Mouse (Mus musculus) hindlimb bud, embryonic 11.5 days (tissue): ENCODE results near the gene Hcn3.

Experiments
- DNase-seq: peaks from one replicate; pipeline ENCODE4 v3.0.0-alpha.2; 2012; ENCODE audit warnings: low read depth, low spot score; ENCODE audit errors: extremely low spot score

Gene Hcn3

DNA sequence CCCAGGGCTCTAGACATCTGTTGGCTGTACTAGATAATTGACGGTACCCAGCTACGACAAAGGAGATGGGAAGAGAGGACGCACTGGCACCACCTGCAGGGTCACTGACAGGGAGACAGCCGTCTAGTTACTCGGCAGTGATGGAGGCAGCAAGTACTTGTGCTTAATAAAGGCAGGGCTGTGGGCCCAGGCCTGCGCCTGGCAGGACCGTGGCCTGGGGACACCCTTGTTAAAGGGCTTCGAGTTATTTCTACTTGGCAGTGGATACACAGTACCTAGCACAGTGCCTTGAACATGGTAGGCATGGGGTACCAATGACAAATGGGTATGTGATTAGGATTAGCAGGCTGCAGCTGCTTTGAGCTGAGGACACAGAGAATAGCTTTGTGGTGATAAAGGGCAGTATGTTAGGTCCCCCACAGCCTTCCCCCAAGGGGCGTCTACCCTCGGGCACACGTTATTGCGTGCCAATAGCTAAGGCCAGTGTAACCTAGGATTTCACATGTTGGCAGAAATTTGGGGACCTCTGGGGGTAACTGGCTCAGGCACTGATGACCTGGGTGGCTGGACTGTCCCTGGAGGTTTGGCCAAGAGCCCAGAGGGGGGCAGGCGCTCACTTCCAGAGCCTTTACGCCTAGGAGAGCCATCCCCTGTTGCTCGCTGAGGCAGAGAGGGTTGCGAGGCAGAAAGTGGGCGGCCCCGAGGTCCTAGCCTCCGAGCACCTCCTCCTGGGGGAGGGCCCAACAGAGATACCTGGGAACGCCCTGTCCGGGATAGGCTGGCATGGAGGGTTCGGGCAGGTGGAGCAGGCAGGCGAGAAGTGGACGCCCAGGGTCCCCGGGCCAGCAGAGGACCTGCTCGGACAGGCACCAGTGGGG is 12.7 kb downstream of the Hcn3 start:
- DNase-seq: no peak

DNA sequence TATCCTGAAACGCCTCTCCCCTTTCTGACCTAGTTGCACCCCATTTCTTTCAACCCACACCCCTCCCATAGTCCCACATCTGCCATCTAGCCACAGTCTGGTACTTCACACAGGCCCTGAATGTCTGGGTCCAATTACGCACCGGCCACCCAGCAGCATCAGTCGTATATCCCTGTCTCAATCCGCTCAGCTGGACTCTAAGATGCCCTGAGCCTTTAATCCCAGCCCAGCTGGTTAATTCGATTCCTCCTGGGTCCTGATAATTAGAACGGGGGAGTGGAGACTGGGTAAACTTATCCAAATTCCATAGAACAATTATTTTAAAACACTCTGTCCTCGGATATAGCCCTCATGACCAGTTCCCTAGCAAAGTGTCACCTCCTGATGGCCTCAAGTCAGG is 14.4 kb downstream of the Hcn3 start:
- no peak for DNase-seq

DNA sequence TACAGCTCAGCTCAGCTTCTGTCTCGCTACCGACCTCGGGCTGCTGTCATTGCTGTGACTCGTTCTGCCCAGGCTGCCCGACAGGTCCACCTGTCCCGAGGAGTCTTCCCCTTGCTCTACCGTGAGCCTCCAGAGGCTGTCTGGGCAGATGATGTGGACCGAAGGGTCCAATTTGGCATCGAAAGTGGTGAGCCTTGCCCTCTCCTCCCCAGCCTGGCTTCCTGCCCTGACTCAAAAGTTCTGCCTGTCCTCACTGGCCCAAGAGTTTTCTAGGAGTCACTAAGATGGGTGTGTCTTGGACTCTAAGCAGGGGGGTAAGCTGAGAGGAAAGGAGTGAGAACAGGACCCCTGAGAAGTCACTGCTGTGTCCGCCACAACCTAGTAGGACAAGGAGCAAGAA is 15.2 kb downstream of the Hcn3 start:
- DNase-seq: no peak

DNA sequence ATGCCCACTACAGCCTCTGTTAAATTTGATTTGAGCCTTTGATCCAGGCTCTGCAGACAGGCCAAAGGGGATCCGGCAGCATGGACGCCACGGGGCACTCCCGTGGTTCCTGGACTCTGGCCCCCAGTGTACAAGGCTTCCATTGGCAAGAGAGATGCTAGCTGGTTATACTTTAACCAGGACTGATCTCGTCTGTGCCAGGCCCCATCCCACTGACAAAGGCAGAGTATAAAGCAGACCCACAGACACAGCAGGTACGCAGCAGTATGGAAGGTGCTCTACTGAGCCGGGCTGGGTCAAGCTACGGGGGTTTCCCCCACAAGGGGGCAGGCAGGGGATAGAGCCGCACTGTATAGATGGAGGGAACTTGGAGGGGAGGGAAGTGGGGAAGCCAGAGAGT is 23.6 kb downstream of the Hcn3 start:
- no peak for DNase-seq

DNA sequence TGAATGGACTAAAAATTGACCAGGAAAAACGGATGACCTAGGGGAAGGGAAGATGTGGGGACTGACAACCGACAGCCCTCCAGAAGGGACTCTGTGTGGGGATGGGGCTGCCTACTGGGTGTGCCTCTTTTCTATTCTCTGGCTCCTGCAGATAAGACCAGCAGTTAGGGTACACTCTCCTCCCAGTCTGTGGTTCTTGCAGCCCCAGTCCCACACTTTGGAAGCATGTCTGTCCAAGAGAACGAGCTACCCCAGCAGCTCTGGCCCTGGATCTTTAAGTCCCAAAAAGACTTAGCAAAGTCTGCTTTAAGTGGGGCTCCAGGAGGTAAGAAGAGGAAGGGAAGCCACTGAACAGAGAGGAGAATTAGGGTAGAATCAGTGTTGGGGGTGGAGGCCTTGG is 24.0 kb downstream of the Hcn3 start, which contains the start of gene Pklr:
Gene Pklr, plus strand, starts transcription at position 185 of the 400 bp plus-strand sequence.
- DNase-seq: no peak

DNA sequence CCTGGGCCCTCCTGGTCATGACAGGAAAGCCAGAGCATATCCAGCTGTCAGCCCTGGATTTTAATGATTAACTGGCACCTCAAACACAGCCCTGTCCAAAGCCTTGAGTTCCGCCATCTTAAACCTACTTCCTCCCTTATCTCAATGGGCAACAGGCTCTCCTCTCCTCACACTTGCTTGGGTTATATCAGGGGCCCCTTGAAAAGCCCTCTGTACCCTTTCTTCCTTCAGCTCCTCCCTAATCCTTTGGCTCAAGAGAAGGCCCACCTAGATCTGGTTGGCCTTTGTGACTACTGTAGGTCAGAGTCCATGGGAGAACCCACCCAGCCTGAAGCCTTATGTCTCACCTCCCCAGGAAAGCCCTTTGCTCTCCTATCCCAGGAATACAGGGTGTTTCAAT is 26.2 kb downstream of the Hcn3 start:
- DNase-seq: no peak

DNA sequence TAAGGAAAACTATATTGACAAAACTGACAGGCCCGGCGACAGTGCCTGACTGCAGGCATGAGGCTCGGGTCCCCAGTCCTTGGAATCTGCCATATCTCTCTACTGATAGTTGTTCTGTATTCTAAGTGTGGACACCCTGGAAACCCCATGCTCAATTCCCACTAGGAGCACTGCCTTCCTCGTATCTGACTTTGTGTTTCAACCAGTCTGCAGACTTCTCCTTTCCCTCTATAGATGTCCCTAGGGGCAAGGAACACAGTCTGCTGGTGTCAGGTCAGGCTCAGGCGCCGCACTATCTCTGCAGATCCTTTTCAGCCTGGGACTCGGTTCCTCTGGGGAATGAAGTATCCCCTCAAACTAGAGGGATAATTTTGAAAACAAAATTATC is 26.9 kb downstream of the Hcn3 start:
- no peak for DNase-seq

DNA sequence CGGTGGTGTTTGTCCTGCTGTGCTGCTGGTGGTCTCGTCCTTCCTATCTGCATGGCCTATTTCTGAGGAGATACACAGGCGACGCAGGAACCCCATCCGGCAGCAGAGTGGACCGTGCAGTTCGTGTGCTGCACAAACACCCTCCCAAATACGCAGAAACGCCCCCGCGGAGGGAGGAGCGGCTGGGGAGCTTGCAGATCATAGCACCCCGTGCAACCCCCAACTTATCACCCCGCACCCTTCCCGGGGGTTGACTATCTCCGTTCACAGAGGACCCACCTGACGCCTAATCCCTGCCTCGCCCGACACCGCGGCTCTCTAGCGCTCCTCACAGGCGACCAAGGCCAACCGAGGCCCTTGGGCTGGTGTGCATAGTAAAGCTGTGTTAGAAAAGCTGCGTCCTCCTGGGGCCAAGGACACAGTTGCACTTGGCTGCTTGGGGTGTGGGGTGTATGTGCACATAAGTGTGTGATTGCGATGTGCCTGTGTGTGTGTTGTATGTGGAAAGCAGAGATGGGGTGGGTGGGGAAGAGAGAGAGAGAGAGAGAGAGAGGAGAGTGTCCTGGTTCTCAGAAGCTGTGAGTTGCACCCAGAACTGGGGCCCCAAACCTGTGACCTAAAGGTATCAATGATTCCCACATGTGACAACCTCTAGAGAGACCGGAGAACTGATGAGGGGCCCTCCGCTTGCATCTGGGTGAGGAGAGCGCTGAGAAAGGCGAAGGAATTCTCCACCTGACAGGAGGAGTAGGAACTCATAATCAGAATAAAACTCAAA is 27.5 kb downstream of the Hcn3 start:
- DNase-seq: no peak

DNA sequence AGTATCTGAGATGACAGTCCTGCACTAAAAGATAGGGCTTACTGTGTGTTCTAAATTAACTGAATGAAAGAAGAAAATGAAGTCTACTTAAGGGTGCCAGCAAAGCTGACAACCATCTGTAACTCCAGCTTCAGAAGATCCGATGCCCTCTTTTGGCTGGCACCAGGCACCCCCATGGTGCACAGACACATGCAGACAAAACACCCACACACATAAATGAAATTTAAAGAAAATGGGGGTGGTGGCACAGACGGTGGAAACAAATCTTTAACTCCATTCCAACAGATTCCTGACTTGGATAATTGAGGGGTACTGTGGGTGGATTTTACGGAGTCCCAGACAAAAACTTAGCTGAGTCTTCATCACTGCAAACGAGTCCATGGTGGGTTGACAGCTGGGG is 28.2 kb downstream of the Hcn3 start:
- DNase-seq: no peak

DNA sequence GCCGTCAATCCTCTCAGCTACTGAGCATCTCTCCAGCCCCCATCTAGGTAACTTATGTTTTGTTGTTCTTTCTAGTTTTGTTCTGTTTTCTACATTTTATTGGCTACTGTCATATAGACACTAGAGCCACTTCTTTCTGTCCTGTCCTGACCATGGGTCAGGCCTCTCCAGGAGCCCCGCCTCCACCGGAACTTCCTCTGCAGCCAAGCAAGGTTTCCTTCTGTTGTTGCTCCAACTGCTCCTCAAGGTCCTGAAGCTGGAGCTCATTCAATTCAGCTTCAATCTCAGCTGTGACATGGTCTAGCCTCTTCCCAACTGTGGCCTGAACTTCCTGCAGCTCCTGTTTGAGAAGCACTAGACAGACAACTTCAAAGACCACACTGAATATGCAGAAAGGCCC is 30.1 kb downstream of the Hcn3 start:
- no peak for DNase-seq

DNA sequence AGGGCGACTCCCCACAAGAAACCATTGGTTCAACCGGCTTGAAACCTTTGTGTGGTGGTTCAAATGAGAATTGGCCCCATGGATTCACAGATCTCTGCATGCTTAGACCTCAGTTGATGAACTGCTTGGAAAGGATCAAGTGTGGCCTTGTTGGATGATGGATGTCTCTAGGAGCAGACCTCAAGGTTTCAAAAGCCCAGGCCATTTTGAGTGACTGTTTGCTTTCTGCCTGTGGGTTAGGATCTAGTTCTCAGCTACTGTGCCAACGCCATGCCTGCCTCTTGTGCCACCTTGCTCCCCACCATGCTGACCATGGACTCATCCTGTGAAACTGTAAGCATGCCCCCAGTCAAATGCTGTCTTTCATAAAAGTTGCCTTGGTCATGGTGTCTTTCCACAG is 34.0 kb downstream of the Hcn3 start:
- no peak for DNase-seq

DNA sequence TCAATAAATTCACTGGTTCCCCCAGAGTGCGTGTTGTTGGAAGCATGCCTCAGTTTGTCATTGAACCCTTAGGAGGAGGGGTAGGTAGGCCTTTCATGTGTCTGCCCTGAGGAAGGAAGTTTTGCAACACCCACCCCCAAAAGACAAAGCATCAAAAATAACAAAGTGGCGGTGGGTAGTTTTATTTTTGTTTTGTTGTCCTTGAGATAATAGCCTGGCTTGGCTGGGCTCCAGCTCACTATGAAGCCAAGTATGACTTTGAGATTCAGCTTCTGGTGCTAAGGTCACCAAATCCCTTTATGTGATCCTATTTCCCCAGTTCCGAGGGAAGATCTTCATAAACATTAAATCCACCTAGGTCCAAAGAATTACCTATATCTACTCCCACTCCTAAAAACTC is 35.8 kb downstream of the Hcn3 start:
- DNase-seq: no peak

DNA sequence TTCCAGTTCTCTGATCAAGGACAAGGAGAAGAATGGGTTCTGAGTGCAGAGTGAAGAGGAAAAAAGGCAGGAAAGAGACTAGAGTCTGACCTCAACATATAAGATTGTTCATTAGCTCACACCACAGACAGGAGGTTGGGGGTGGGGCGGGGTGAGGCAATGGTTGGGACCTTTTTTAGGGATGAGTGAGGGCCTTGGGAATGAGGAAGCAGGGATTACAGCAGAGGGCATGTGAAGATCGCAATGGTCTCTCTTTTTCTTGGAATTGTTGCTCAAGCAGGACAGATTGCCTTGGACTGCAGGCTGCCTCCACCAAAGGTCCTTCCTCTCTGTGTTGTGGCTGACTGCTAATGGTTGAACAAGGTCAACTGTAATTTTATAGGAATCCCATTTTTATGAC is 36.7 kb downstream of the Hcn3 start:
- no peak for DNase-seq

DNA sequence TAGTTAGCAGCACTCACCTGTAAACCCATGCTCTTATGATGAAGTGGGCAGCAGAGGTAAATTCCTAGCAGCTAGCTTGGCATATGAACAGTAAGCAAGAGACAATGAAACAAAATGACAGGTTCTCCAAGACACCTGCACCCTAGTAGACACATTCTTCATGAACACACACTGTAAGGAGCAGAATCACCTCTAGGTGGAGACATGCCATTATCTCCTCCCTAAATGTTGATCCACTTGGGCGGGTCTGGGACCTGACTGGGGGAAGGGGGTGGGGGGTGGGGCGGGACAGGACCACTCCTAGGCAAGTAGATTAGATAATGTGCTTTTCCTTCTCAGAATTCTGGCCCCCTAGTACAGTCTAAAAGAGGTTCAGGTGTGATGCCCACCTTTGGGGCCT is 44.5 kb downstream of the Hcn3 start:
- no peak for DNase-seq

DNA sequence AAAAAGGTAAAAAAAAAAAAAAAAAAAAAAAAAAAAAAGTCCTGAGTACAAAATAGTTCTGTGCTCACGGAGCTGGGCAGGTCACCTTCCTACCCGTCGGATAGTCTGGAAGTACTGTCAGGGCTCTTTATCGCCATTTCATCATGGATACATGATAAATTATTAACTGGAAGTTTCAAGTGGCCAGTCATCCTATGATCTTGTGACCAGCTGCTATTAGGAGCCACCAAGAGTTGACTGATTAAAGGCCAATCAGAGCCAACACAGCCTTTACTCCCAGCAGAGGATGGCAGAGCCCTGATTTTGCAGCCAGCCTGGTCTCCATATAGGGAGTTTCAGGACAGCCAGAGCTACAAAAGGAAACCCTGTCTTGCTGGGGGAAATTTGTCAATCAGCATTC is 46.9 kb downstream of the Hcn3 start:
- no peak for DNase-seq

DNA sequence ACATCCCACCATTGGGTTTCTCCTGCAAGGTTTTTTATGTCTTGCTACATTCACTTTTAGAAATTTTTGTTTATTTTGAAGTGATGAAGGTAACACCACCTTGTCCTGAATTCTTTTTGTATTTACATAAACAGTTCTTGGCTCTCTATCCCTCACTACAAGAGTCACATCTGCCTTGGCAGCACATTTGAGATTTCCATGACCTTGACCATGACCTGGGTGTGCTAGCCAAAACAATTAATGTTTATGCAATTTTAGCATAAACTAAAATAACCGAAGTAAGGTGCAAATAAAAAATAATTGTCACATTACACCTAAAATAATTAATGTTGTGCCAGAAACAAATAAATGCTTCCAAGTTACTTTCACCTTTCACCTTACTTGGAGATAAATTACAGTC is 51.9 kb downstream of the Hcn3 start:
- no peak for DNase-seq

DNA sequence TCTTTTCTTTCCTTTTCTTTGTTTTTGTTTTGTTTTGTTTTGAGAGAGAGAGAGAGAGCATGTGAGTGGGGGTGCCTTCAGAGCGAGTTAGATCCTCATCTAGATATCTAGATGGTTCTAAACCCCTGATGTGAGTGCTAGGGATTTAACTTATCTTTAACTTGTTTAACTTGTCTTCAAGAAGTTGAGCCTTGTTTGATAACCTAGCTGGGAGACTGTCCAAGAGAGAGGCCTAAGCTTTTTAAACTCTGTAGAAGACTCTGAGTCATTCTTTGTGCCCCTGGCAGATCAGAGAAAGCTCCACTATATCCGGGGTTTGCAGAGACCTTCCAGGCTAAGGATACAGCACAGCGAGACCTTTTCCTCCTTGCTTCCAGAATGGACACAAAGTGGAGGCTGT is 52.5 kb downstream of the Hcn3 start:
- DNase-seq: no peak

DNA sequence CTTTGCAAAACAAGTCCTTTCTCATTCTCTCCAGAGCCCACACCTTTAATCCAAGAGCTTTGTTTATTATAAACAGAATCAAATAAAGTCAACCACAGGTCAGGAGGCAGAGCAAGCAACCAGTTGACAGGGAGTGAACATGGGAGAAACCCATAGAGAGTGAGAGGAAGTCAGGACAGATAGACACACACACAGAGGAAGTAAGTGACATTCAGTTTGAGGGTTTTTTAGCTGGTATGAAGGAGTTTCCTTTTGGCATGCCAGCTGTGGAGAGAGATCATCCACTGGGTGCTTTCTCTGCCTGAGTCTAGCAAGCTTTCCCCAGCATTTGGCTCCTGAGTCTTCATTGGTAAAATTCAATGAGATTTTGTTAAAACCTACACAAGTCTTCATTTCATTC is 53.1 kb downstream of the Hcn3 start:
- DNase-seq: no peak

DNA sequence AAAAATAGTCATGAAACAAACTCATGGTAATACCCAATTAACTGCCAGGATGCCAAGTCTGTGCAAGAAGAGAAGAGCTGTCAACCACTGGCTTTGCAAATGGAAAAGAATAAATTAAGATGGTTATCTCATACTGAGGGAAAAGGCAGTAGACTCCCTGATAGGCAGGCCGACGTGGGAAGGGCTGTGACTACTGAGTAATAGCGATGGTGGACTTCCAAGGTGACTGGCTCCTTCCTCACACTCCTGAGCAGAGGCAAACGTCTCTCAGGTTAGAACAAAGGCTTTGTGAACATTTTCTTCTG is 56.8 kb downstream of the Hcn3 start:
- DNase-seq: no peak

DNA sequence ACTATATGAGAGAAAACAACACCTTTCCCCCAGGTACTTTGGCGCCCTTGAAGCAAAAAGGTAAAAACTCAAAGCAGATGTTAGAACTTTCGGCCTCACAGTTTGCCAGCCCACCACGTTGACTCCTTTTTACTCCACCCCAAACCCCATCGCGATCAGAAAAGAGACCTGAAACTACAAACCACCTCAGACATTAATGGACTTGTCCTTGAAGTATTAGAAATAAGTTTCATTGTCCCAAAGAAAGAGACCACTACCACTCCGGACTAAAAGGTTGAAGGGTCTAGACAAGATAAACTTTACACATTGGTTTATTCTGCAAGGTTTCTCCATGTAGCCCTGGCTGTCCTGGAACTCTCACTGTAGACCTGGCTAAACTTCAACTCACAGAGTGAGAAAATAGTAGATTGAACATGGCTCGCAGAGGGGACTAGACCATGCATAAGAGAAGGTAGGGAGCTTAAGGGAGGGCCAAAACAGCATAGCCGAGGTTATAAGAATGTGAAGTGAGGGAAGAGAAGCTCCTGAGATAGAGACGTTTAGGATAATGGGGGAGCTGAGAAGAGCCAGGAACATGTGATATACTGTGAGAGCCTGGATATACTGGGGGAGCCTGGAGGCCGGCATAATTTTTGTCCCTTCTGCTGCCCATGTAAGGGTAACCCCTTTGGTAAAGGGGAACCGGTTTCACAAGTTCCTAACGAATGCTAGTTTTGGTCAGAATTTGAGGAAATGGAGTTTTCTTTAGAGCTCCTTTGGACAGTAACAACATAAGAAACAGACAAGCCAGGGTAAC is 57.3 kb downstream of the Hcn3 start:
- DNase-seq: no peak

DNA sequence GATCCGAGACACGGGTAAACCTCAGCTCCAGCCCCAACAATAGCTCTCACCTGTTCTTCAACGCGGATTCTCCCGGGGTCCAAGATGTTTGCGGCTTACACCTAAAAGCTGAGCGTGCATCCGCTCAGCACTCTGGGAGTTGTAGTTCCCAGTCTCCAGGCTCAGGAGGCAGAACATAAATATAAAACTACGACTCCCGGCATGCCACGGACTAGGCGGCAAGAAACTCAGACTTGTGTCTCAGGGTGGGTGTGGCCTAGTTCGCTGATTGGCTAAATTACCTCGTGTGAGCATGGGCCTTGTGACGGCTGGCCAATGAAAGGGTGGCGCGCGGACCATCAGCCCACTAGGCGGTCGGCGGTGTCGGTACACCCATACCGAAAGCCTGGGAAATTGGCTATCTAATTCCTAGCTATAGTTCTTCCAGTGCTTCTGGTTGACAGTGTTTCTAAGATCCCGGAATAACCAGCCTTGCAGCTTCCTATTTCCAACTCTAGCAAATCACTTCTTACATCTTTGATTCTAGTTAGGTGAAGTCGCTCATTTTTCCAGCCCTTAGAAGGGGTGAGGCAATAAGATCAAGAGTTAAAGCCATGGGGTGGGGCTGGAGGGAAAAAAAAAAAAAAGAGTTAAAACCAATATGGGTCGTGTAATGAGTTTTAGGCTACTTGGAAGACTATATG is 58.0 kb downstream of the Hcn3 start, which contains the start of gene Fdps:
Gene Fdps, minus strand, starts transcription at position 148 of the 683 bp plus-strand sequence.
- DNase-seq: peak; percentile 99
